Mouse (Mus musculus) testis, postnatal 14 days (tissue): ENCODE results near the gene Mon2.
A peak's percentile ranks its signal among the peaks of the same experiment; 100 is the strongest.

Experiments used
- DNase-seq: peaks from one replicate; pipeline ENCODE4 v3.0.0; 2021; ENCODE audit warnings: low spot score

The Mon2 gene

DNA sequence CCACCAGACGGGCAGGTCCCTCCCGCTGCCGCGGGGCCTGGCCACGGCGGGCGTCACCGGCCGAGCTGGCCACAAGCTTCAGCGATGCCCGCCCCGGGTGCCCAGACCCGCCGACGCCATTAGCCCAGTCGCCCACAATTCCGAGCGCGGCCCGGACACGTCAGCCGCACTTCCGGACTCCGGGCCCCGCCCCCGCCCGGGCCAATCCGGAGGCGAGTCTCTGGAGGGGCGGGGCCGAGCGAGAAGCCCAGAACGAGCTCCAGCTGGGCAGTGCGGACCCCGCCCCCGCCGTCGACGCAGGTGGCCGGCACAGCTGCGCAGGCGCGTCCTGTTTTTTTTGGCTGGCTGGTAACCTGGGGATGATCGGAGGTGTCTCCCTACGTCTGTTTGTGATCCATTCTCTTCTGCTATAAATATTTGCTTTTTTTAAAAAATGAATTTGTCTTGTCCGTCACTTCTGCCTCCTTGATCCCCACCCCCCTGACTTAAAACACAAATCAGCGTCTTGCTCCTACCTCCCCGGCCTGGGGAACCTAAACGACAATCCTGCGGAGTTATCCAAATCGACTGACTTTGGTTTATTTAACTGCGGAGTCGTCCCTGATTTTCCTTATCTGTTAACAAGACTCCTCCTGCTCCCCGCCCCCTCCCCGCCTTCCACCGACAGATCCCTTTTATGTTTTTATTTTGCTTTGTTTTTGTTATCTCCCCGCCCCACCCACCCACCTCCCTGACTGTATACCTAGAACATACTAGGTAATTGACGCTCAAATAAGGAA lies at the start of gene Mon2:
Mon2 (minus strand) TSS at position 261 of the 779 bp plus-strand sequence.
- peak; percentile 95 for DNase-seq

DNA sequence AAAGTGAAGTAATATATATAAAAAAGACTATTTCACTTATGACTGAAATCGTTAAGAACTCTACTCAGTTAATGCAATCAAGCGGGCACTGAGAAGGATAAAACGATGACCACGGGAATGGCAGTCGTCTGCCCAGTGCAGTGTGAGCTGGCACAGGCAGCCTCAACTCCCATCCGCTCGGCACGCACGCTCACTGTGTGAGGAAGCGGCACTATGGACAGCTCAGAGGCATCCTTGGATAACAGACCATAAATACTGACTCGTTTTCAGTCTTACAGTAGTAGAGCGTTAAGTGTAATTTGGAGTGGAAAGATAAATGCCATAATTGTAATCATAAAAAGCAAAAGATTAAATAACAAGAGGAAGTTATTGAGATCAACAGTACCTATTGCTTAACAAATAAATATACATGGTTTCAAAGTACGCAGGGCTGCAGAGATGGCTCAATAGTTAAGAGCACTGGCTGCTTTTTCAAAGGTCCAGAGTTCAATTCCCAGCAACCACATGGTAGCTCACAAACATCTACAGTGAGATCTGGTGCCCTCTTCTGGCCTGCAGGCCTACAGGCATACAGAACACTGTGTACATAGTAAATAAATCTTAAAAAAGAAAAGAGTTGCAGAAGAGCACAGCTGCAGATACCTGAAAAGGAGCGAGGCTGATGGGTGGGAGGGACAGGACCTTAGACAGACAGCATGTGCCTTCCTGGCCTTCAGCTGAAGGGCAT lies 44.5 kb upstream of the Mon2 start:
- no peak for DNase-seq

DNA sequence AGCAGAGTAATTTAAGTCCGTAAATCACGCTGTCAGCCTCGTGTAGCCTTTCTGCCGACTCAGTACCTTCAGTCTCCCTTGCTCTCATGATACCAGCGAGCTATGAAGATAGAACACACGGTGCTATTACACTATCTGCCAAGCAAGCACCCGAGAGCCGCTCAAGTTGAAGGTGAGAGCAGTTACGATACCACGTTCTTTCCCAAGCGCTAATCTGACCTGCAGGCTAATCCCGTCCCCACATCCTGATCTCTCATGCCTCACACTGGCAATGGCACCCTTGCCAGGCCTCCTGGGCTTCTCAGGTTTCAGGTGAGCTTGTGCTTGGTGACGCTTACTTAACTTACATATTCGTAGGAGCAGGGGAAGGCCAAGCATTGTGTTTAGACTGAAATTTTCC lies 40.6 kb upstream of the Mon2 start:
- DNase-seq, result no peak

- no peak for DNase-seq
Measured at GRCm38 (mm10) chr10:123113466-123113865, 37.2 kb upstream of the Mon2 start.

GRCm38 (mm10) chr10:123112787-123113168 lies 36.5 kb upstream of the Mon2 start:
- DNase-seq, result no peak

- DNase-seq, result no peak
Measured at GRCm38 (mm10) chr10:123112056-123112786, 35.9 kb upstream of the Mon2 start.

DNA sequence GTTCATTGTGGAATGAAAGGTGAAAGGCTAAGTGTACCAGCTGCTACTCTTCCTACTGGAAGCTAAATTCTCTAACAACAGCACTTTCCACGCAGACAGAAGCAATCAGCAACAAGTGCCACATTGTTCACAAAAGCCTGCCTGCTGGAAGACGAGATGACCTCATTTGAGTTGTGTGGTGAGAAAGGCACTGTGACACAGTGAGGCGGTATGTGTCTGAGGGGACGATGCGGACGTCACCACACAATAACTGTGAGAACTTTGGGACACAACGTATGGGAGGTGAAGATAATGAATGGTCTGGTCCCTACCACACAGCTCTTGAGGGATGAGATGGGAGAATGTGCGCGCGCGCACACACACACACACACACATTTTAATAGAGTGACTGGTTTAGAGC lies 34.2 kb upstream of the Mon2 start:
- DNase-seq, result no peak

- no peak for DNase-seq
Measured at GRCm38 (mm10) chr10:123108527-123108926, 32.2 kb upstream of the Mon2 start.

GRCm38 (mm10) chr10:123108121-123108520 lies 31.8 kb upstream of the Mon2 start:
- DNase-seq, result no peak

DNA sequence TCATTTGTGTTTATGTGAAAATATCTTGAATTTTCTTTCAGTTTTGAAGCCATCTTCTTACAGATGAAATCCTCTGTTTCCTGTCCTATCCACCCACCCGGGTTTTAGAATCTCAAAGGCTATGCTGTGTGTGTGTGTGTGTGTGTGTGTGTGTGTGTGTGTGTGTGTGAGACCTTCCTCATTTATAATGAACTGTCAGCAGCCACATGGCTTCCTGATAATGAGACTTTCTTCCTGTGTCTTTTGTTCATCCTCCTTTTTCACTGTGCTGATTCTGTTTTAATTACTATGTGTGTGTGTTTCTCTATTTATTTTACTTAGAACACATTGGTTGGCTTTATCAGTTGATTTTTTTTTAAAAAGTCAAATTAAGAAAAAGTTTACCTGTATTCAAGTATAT lies 25.0 kb upstream of the Mon2 start:
- no peak for DNase-seq

DNA sequence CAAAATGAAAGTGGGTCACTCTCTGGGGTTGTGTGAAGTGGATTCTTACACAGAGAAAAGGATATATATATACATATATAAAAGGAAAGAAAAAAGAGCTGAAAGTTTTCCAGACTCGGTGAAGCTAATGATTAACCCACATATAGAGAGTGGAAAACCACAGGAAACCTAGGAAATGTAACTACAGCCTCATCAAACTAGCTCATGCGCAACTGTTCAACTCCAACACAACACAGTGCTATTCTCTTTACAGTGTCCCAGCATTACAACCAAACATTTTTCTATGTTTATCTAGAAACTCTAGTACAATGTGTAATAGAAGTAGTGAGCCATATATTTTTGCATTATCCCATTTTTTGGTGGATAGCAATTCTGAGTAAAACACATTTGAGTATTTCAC lies 24.3 kb upstream of the Mon2 start:
- DNase-seq, result no peak

DNA sequence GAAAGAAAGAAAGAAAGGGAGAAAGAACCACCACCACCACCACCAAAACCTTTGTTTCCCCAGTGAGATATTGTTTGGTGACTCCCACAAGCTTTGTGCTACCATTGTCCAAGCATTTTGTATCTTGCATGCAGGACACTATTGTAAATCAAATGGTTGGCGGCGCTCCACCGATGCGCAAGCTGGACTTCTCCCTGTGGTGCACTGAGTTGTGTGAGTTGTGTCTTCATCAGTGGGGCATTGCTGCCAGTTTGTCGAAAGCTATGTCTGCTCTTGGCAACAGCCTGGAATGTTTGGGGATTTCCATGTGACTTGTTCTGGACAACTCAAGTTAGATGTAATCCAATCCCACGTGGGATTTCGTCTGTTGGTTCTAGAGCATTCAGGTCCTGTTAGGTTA lies 18.2 kb upstream of the Mon2 start:
- DNase-seq, result no peak

DNA sequence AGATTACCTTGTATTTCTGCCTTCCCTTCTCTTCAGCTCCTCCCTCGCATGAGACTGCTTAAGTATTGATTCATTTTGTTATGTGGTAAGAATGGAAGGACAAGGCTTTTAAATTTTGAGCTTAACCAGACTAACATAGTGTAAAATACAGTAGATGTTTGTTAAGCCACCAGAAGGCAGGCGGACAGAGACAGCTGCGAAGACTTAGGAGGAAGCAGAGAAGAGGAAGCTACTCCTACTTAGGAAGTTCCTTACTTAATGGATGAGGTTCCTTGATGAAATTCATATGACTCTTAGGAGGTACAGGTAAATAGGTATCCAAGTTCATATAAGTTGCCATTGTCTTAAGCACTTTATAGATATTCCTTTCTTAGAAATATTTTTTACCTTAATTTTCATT lies 16.3 kb upstream of the Mon2 start:
- DNase-seq, result no peak

- no peak for DNase-seq
Measured at GRCm38 (mm10) chr10:123091737-123092136, 15.4 kb upstream of the Mon2 start.

DNA sequence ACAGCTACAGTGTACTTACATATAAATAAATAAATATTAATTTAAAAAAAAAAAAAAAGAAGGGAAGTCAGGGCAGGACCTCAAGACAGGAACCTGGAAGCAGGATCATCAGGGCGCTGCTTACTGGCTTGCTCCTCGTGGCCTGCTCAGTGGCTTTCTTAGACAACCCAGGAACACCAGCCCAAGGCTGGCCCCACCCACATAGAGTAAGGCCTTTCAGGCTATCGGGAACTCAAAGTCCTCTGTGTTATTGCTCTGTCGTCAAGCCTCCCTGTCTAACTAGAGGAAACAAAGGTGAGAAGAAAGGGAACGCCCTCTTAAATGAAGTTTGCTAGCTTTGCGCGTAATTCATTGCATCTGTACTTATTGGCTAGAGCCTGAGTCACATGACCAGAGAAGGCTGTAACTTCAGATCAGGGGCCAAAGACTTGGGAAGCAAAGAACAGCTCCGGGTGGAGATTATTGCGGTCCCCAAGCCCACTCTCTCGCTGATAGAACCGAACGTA lies 13.2 kb upstream of the Mon2 start:
- no peak for DNase-seq

DNA sequence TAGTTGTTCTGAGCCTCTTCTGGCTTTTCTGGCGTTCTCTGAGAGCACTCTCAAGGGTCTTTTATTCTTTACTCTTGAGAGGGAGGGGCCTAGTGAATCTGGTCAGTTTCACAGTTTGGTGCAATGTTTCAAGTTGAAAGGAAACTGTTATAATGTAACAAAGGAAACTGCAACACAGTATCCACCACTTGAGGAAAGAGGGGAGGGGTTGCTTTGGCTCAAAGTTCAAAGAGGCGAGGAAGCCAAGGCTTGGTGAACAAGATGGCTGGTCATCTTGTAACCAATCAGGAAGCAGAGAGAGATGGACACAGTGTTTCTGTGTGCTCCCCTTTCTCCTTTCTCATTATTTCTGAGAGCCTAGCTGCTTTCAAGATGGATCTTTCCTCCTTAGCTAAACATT lies 10.5 kb upstream of the Mon2 start:
- DNase-seq, result peak; percentile 54

DNA sequence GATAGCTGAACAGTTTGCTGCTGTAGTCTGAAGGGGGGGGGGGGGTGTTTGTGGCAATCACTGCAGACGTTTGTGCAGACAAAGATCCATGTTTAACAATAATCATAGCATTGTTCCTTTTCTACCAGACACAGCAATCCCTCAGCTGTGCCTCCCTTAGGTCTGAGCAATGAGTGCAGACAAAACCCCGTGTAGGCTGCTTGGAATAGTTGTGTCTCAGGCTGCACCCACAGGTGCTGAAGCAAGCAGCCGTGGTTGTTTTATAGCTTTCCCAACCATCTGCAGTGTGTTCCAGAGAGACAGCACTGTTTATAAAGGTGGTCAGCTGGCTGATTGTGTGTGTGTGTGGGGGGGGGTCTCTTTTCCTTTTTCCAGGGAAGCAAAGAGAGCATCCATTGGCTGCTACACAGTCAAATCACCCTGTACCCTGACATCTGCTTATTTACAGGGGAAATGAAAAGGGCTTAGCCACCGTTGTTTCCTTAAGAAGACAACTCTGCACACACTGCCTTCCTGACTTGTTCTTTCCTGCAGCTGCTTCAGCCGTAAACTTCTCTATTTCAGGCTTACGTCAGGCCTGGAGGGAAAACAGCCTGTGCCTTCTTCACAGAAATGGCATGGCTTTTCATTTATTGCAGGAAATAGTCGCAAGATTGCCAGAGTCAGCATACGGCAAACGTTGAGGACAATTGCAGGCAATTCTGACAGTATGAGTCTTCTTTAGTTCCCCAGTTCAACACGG lies 8.8 kb upstream of the Mon2 start:
- DNase-seq, result no peak

DNA sequence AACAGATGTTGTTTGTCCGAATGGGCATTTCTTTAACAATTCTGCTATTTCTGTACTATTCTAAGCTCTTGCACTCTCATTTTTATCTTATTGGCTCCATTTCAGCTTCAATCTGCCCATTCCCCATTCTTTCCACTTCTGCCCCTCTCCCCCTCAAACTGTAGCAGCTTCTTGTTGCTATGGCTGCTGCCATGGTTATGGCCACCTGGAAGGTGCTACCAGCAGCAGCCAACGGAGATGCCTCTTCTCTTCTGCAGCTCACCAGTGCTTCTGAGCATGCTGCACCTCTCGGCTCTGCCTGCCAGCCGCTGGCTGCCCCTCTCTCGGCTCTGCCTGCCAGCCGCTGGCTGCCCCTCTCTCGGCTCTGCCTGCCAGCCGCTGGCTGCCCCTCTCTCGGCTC lies 8.0 kb upstream of the Mon2 start:
- DNase-seq, result no peak

GRCm38 (mm10) chr10:123075751-123076242 lies 508 bp downstream of the Mon2 start:
- no peak for DNase-seq

GRCm38 (mm10) chr10:123071997-123072396 lies 4.3 kb downstream of the Mon2 start:
- DNase-seq, result no peak

DNA sequence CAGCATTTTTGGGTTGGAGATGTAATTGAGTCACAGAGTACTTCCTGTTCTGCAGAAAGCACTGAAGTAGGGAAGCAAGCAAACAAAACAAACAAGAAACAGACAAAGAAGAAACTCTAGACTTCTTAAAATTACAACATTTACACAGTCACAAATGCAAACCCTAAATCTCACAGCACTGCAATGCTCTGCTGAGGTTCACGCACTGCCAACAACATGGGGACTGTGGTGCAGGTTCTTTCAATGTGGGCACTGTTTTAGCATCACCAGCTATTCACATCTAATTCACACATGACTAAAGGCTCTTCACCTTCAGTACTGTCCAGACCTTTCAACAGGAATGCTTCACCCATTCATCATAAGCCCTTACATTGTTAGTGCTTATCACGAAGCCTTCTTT lies 13.3 kb downstream of the Mon2 start:
- DNase-seq, result no peak

GRCm38 (mm10) chr10:123060831-123061230 lies 15.5 kb downstream of the Mon2 start:
- DNase-seq, result no peak
